Mouse (Mus musculus) kidney, postnatal 25 days (tissue): ENCODE measurements around the gene Top2b.

Experiments
- DNase-seq, 2 experiments: peaks; one replicate each; pipeline ENCODE4 v3.0.0; 2021; ENCODE audit warnings: mixed read lengths in 2 of 2

Top2b gene

GRCm38 (mm10) chr14:16364878-16365337 lies at the start of gene Top2b:
TSS of gene Top2b (plus strand) at chr14:16365179.
- peak; percentile 98 for DNase-seq

GRCm38 (mm10) chr14:16316715-16317114 lies 48.3 kb upstream of the Top2b start:
- DNase-seq, result no peak

- no peak for DNase-seq
Measured at GRCm38 (mm10) chr14:16319818-16320217, 45.2 kb upstream of the Top2b start.

GRCm38 (mm10) chr14:16324394-16324793 lies 40.6 kb upstream of the Top2b start:
- DNase-seq, result no peak

- DNase-seq, result no peak
Measured at GRCm38 (mm10) chr14:16325208-16325607, 39.8 kb upstream of the Top2b start.

- peak; percentile 70 to 80 for DNase-seq
Measured at GRCm38 (mm10) chr14:16328531-16328930, 36.4 kb upstream of the Top2b start.

GRCm38 (mm10) chr14:16328959-16329480 lies 36.0 kb upstream of the Top2b start:
- DNase-seq, result no peak

- no peak for DNase-seq
Measured at GRCm38 (mm10) chr14:16329756-16330155, 35.2 kb upstream of the Top2b start.

- DNase-seq, result no peak
Measured at GRCm38 (mm10) chr14:16334260-16334659, 30.7 kb upstream of the Top2b start.

GRCm38 (mm10) chr14:16335835-16336417 lies 29.1 kb upstream of the Top2b start:
- no peak for DNase-seq

- no peak for DNase-seq
Measured at GRCm38 (mm10) chr14:16347505-16347904, 17.5 kb upstream of the Top2b start.

GRCm38 (mm10) chr14:16359704-16360103 lies 5.3 kb upstream of the Top2b start:
- no peak for DNase-seq

- peak; percentile 80 to 86 for DNase-seq
Measured at GRCm38 (mm10) chr14:16364161-16364831, 683 bp upstream of the Top2b start.

- DNase-seq, result peak; percentile 70 to 87
Measured at GRCm38 (mm10) chr14:16365362-16366173, 589 bp downstream of the Top2b start.

- no peak for DNase-seq
Measured at GRCm38 (mm10) chr14:16366174-16366889, 1.4 kb downstream of the Top2b start.

GRCm38 (mm10) chr14:16366986-16367385 lies 2.0 kb downstream of the Top2b start:
- DNase-seq, result no peak

GRCm38 (mm10) chr14:16372761-16373160 lies 7.8 kb downstream of the Top2b start:
- no peak for DNase-seq

- DNase-seq, result no peak
Measured at GRCm38 (mm10) chr14:16373190-16373589, 8.2 kb downstream of the Top2b start.

- DNase-seq, result peak in 1 of 2 experiments; percentile 55
Measured at GRCm38 (mm10) chr14:16379917-16380570, 15.1 kb downstream of the Top2b start.

- DNase-seq, result no peak
Measured at GRCm38 (mm10) chr14:16384783-16385182, 19.8 kb downstream of the Top2b start.

- no peak for DNase-seq
Measured at GRCm38 (mm10) chr14:16405187-16405586, 40.2 kb downstream of the Top2b start.

GRCm38 (mm10) chr14:16414163-16414562 lies 49.2 kb downstream of the Top2b start:
- DNase-seq, result no peak
